Mouse (Mus musculus) heart, adult 8-10 months (tissue): ENCODE measurements around the gene Nrbp1. TPM values are rescaled to one million over a fixed set of nuclear protein-coding genes. Genes with fewer than 3 reads are reported as not detected.

Experiments
- DNase-seq: peaks from one replicate; pipeline ENCODE4 v3.0.0; 2022; ENCODE audit warnings: low spot score
- total RNA-seq, 4 experiments: library from RNA; stranded (reverse); gene quantifications; 2 replicates each; pipeline ENCODE4 v1.2.4; 2022

The Nrbp1 gene
- total RNA-seq, 4 experiments from 2014 or later = 75.9 to 87.9 (median 81.8) TPM

GRCm38 (mm10) chr5:31257616-31258015 is 17.0 kb downstream of the Nrbp1 start:
- no peak for DNase-seq

- no peak for DNase-seq
Observed at GRCm38 (mm10) chr5:31266101-31266500, 25.4 kb downstream of the Nrbp1 start.

DNA sequence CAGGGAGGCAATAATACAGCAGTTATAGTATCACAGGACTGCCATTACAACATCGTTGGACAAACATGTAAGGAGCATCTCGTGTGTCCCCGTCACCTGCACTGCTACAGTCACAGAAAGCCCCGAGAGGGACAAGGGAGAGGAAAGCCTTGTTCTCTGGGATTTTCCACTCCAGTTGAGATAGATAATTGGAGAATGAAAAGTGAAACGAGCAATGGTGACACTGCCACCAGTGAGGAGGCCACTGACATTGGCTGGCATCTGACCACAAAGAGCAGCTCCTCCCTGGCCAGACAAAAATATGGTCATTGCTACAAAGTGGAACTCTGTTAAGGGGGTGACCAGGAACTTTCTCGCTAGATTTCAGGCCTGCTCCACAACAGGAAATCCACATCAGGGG is 27.0 kb downstream of the Nrbp1 start:
- no peak for DNase-seq

DNA sequence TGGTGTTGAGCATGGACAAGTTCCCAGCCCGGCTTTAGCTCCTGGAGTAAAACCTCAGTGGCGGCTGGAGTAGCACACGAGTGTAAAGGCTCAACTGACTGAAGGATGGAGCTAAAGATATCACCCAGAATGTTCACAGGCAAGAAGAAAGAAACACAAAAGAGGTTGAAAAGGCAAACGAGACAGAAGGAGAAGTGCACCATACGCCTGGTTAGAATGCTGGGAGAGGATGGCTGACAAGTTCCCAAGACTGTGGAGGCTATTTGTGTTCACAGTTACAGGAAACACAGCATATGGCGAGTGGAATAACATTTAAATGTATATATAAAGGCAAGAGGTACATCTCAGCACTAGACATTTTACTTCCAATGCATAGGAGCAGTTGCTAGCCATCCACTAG is 32.4 kb downstream of the Nrbp1 start:
- no peak for DNase-seq

- DNase-seq = no peak
Observed at GRCm38 (mm10) chr5:31279245-31279988, 38.8 kb downstream of the Nrbp1 start.

DNA sequence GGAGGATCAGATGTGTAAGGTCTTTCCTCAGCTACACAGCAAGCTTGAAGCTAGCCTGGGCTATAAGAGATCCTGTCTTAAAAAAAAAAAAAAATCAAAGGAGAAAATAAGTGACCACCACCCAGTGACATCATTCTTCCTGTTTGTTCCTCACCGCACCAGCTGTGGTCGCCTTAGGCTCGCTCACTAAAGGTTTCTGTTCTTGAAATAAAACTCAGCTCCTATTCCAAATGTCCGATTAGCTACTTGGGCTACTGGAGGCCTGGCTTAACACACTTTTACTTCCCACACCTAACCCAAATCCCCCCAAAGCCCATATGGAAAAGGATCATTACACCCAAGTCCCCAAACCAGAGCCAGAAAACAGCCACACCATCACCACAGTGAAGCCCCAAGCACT is 47.6 kb downstream of the Nrbp1 start:
- DNase-seq = no peak

DNA sequence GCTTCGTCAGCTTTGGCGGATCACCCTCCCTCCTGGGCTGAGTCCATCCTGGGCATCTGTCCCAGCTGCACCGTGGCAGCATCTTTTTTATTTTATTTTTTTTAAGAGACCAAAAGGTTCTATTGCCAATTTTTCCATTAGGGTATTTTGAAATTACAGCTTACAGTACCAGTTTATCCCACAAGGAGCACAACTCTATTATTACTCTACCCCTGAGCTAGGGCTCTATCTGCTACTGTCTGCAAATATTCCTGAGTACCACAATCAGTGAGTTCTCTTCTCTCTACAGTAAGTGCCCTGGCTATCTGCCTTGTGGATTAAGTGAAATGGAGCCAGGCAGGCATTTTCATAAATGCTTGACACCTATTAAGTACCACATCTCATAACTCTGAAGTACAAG is 48.0 kb downstream of the Nrbp1 start:
- DNase-seq = no peak

DNA sequence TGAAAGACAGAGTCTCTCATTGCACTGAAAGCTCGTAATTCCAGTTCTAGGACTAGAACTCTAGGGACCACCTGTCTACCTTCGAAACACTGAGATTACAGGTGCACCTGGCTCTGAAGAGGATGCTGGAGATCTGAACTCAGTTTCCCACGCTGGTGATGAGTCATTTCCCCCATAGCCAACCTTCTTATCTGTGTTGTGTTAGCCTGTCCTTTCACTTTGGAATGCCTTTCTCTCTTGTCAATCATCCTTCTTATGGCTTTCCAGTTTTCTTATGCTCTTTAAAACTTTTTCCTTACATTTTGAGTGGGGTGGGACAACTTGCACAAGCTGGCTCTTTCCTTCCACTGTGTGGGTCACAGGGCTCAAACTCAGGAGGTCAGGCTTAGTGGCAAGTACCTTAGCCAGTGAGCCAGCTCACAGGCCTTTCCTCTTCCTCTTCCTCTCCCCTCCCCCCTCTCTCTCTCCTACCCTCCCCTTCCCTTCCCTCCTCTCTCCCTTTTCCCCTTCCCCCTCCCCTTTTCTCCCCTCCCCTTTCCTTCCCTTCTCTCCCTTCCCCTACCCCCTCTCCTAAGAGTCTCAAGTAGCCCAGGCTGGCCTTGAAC is 49.1 kb downstream of the Nrbp1 start:
- no peak for DNase-seq

- DNase-seq = peak; percentile 97
Observed at GRCm38 (mm10) chr5:31290521-31291360, 50.1 kb downstream of the Nrbp1 start, which contains the start of gene Ift172. Gene Ift172, minus strand, starts transcription at chr5:31291116.

- no peak for DNase-seq
Observed at GRCm38 (mm10) chr5:31291361-31291688, 50.7 kb downstream of the Nrbp1 start.

- no peak for DNase-seq
Observed at GRCm38 (mm10) chr5:31294964-31295605, 54.4 kb downstream of the Nrbp1 start.

- DNase-seq = no peak
Observed at GRCm38 (mm10) chr5:31295606-31296141, 55.0 kb downstream of the Nrbp1 start, which contains the start of gene Fndc4. Gene Fndc4, minus strand, starts transcription at chr5:31296080.

DNA sequence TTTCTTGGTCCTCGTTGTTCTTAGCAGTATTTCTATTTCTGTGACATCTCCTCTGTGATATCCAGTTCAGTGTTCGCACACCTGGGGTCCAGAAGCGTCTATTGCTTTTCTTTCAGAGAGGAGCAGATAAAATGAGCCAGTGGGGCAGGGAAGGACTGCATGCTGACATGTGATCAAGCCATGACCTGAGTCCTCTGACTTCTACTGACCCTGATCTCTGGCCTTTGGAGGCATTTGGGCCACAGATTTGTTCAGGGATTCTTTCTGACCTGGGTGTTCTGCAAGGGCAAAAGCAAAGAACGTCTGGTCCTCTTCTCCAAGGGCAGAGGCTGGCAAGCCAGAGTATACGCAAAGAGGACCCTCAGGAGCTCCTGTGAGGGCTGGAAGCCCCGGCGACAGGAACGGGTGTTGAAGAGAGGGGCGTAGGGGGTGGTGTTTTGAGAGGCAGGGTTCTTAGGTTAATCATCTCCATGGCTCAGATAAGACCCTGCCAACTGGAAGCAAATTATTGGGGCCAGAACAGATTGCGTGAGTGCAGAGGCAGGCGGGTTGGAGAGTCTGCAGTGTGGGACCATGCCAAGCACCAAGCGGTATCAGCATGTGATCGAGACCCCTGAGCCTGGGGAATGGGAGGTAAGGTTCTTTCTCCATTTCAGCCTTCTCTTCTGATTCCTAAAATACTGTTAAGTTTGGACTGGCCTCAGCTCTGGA is 56.5 kb downstream of the Nrbp1 start, which contains the start of gene Gckr:
Gene Gckr (plus strand): TSS at position 397 of the 711 bp plus-strand sequence.
- DNase-seq = no peak

- no peak for DNase-seq
Observed at GRCm38 (mm10) chr5:31297981-31298380, 57.3 kb downstream of the Nrbp1 start.

DNA sequence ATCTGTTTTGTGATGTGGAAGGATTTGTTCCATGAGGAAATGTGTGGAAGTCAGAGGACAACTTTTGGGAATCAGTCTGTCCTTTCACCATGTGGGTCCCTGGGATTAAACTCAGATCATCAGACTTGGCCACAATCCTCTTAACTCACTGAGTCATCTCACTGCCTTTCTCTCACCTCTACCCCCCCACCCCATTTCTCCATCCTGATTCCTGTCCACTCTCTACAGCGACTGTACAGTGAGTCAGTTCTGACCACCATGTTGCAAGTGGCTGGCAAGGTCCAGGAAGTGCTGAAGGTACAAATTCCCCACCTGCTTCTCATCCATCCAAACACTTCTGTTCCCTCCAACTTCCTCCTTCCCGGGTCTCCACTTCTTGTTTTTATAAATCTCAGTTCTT is 57.8 kb downstream of the Nrbp1 start:
- DNase-seq = no peak

Other genes with a start within 250 kb of the Nrbp1 start
- gene Atraid, start 192.6 kb upstream of the Nrbp1 start, total RNA-seq = 10 to 100 TPM; 51.3 to 56.5 (median 53.1) TPM
- gene Slc5a6, start 191.9 kb upstream of the Nrbp1 start, total RNA-seq = 10 to 100 TPM; 10.8 to 18.8 (median 12.4) TPM
- 10 to 100 TPM; 13.0 to 17.3 (median 16.3) TPM for gene Cad, start 186.1 kb upstream of the Nrbp1 start, total RNA-seq
- gene Dnajc5g, start 134.6 kb upstream of the Nrbp1 start, total RNA-seq = not detected
- under 1 TPM in 1 of 4 experiments, not detected in 3; 0.16 TPM for gene Slc30a3, start 132.6 kb upstream of the Nrbp1 start, total RNA-seq
- 100 to 1,000 TPM; 360 to 427 (median 392) TPM for gene Trim54, start 124.2 kb upstream of the Nrbp1 start, total RNA-seq
- not detected for gene Ucn, start 102.0 kb upstream of the Nrbp1 start, total RNA-seq
- 10 to 100 TPM; 48.1 to 63.1 (median 53.9) TPM for gene Mpv17, start 86.6 kb upstream of the Nrbp1 start, total RNA-seq
- gene Gm29609, start 61.0 kb upstream of the Nrbp1 start, total RNA-seq = 1 to 10 TPM in 1 of 4 experiments, under 1 TPM in 3; 0.29 to 3.4 (median 0.55) TPM
- 10 to 100 TPM; 23.6 to 33.3 (median 26.4) TPM for gene Gtf3c2, start 60.7 kb upstream of the Nrbp1 start, total RNA-seq
- 10 to 100 TPM; 62.1 to 65.5 (median 62.7) TPM for gene Snx17, start 47.6 kb upstream of the Nrbp1 start, total RNA-seq
- 10 to 100 TPM; 40.2 to 53.8 (median 44.7) TPM for gene Eif2b4, start 47.4 kb upstream of the Nrbp1 start, total RNA-seq
- gene Zfp513, start 38.6 kb upstream of the Nrbp1 start, total RNA-seq = 10 to 100 TPM in 1 of 4 experiments, 1 to 10 TPM in 3; 7.1 to 11.2 (median 8.1) TPM
- 10 to 100 TPM; 45.3 to 71.9 (median 57.3) TPM for gene Ppm1g, start 20.2 kb upstream of the Nrbp1 start, total RNA-seq
- under 1 TPM in 2 of 4 experiments, not detected in 2; 0.72 to 0.87 TPM for gene Gm9970, start 368 bp downstream of the Nrbp1 start, total RNA-seq
- gene Krtcap3, start 10.8 kb downstream of the Nrbp1 start, total RNA-seq = 1 to 10 TPM; 1.3 to 2.5 (median 1.6) TPM
- gene Ift172, start 50.3 kb downstream of the Nrbp1 start, total RNA-seq = 10 to 100 TPM; 33.9 to 50.7 (median 42.3) TPM
- 1 to 10 TPM; 2.6 to 5.6 (median 5.2) TPM for gene Fndc4, start 55.2 kb downstream of the Nrbp1 start, total RNA-seq
- not detected for gene Gckr, start 56.6 kb downstream of the Nrbp1 start, total RNA-seq
- 10 to 100 TPM; 24.5 to 27.2 (median 26.8) TPM for gene Zfp512, start 211.6 kb downstream of the Nrbp1 start, total RNA-seq
- gene 4930548H24Rik, start 244.9 kb downstream of the Nrbp1 start, total RNA-seq = under 1 TPM in 1 of 4 experiments, not detected in 3; 0.22 TPM